Mouse (Mus musculus) testis, postnatal 10 days (tissue): Measurements from ENCODE around the gene Klrc2.
"Not testable (repeated sequence)": the region's sequence is repeated elsewhere in the genome, so short reads cannot be mapped to it uniquely, and the experiment has no call there.

Source experiments
- DNase-seq: peaks from one replicate; pipeline ENCODE4 v3.0.0; 2021; ENCODE audit warnings: low spot score

Gene Klrc2

GRCm38 (mm10) chr6:129660589-129660988, at the start of gene Klrc2:
TSS of gene Klrc2 (minus strand) at chr6:129660689.
- not testable (repeated sequence) for DNase-seq

DNA sequence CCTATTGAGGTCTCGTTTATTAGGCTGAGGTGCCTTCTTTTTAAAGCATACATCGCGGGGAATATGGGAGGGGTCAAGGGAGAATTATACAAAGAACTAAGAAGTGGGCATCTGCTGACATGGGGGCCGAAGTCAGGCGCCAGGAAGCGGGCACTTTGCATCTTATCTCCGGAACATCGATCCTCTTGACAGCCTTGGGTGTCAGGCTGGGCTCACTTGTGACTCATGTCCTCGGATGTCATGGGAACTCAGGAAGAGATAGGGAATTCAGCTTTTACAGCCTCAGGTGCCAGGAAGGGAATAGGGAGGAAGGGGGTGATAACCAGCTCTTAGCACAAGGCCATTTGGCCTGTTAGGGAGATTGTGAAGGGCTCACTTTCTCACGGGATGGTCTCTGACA, 30.9 kb upstream of the Klrc2 start:
- not testable (repeated sequence) for DNase-seq

DNA sequence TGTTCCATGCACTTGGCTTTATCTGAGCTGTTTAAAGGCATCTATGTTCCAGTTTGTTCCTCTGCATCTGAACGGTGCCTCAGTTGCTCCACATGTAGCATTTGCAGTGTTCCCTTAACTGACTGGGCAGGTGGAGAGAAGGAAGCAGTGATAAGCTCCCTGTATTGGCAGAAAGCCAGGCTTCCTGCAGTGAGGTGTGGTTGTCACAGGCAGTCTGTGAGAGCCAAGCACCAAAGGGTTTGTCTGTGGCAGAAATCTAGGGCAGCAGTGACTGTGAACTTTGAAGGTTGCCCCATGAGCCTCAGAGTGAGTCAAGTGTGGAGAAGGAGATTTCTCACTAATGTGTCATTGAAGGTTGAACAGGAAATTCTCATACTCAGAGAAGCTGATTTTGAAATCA, 19.9 kb upstream of the Klrc2 start:
- DNase-seq = no peak

DNA sequence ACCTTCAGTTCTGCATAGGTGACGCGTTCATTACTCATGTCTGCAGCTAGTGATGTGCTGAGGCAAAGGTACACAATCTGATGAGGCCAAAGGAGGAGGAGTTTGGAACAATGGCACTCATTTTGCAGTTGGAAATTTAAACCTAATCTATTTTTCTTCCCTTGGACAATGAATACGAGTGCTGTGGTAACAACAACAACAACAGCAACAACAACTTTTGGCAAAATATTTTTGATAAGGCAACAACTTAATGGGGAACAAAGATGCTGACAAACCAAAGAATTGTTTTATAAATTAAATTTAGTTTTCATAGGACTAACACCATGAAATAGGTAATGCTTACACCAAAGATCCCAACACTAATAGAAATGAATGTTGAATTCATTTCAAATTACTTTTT, 18.4 kb upstream of the Klrc2 start, which contains the start of gene Klrc1:
Klrc1 (minus strand) TSS at position 101 of the 400 bp plus-strand sequence.
- DNase-seq = no peak

DNA sequence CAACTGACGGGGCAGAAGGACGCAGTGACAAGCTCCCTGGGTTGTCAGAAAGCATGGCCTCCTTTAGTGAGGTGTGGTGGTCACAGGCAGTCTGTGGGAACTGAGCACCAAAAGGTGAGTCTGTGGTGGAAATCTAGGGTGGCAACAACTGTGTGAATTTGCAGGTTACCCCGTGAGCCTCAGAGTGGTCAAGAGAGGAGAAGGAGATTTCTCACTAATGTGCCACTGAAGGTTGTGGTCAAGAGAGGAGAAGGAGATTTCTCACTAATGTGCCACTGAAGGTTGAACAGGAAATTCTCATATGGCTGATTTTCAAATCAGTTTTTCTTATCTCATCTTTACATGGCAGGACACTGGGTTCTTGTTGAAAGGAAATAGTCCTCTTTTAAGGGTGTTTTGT, 812 bp upstream of the Klrc2 start:
- not testable (repeated sequence) for DNase-seq

- DNase-seq = not testable (repeated sequence)
Measured at GRCm38 (mm10) chr6:129644054-129644453, 16.4 kb downstream of the Klrc2 start.

GRCm38 (mm10) chr6:129643237-129643636, 17.3 kb downstream of the Klrc2 start, which contains the start of gene Klrc3:
TSS of gene Klrc3 (minus strand) at chr6:129643337.
- DNase-seq = not testable (repeated sequence)

- not testable (repeated sequence) for DNase-seq
Measured at GRCm38 (mm10) chr6:129631046-129631445, 29.4 kb downstream of the Klrc2 start.

DNA sequence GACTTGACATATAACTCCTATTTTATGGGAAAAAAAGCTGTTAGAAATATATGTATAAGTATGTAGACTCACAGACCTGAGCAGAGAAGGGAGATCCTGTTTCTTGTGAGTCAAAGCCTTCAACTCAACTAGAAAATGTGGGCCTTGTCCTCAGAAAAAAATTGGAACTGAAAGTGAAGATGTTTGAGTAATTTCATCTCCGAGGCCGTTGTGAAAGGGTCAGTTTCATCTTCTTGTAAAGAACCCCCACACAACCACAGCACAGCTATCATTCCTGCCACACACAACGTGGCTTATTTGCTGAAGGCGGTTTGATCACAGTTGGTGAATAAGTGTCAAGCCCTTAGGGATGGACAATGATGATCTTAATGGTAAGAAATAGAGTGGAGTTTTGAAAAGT, 36.8 kb downstream of the Klrc2 start, which contains the start of gene Klrk1:
Klrk1 (minus strand) TSS at position 130 of the 400 bp plus-strand sequence.
- no peak for DNase-seq

GRCm38 (mm10) chr6:129608372-129608771, 52.1 kb downstream of the Klrc2 start:
- DNase-seq = no peak
